15 mouse cellular contexts compared by ENCODE assay signal in genomic region chr7:80214459-80214858, GRCm38 (mm10). TPM values are rescaled to one million over a fixed set of nuclear protein-coding genes. Genes with fewer than 3 reads are reported as not detected.
A peak's percentile ranks its signal among the peaks of the same experiment; 100 is the strongest.
DNase-seq lines count a peak whose midpoint lies in the region; ATAC-seq and TF ChIP-seq lines count a peak whose summit lies in the region.
"Had no signal": no experiment of that assay in that cellular context is flagged by ENCODE, and none has a peak within 500 bp of the region (broad histone marks: within the 10 kb centered on the region; RNA-seq: fewer than 3 reads in every experiment).

No protein-coding gene starts in this region.

- no peaks in the 10 kb centered on the region for H3K27me3 ChIP-seq in liver, embryonic 12.5 days (replicated peaks)
- no peaks in the 10 kb centered on the region for H3K27me3 ChIP-seq in liver, embryonic 15.5 days
- H3K27me3 ChIP-seq: limb, embryonic 13.5 days had no signal

- WGBS in liver, embryonic 12.5 days (ENCODE audit: insufficient replicate concordance), result 83% methylated on average over 8 of the region's 8 CpGs
- 81% methylated on average over 8 of the region's 8 CpGs for WGBS in bone marrow, adult 2 months
- 81% methylated on average over 8 of the region's 8 CpGs for WGBS in liver, embryonic 15.5 days (ENCODE audit: insufficient replicate concordance)

- H3K9ac ChIP-seq in liver, embryonic 12.5 days, result peak overlapping the region; percentile 32; the same call in 1 of the 2 replicates
- H3K9ac ChIP-seq in liver, embryonic 15.5 days, result no peak overlapping the region

- DNase-seq in liver, result no peak
- peak; percentile 46 to 47 for DNase-seq in B cell, adult 2 months
- DNase-seq in embryo, embryonic 11 days, result no peak
- DNase-seq in gastrocnemius, postnatal 36 days, result no peak
- DNase-seq: cerebellum, adult 8-10 months; heart, adult 18-20 months; kidney, adult 8-10 months; kidney, postnatal 4 days; lung, postnatal 14 days; thymus, adult 18-20 months had no signal

- no peak for TF ChIP-seq POLR2A in bone marrow, adult 2 months (IDR thresholded peaks at IDR 0.05; ENCODE audit: borderline replicate concordance, control insufficient read depth, low read depth, low read length)

- no peak for ATAC-seq in liver, embryonic 12.5 days
- no peak for ATAC-seq in liver, embryonic 15.5 days (ENCODE audit: insufficient read depth)

- intact Hi-C loops in gastrocnemius, postnatal 36 days (cut with DNase I), result loop anchor here (2.0 to 10.0 kb wide), 2 partner anchors 74 to 200 kb away; no protein-coding TSS in a partner anchor

- H3K4me2 ChIP-seq in liver, embryonic 12.5 days, result no peak overlapping the region
- no peak overlapping the region for H3K4me2 ChIP-seq in liver, embryonic 15.5 days
- H3K4me2 ChIP-seq: limb, embryonic 13.5 days had no signal

- H3K4me1 ChIP-seq in liver, embryonic 12.5 days, result peaks cover 61% of the 10 kb centered on the region
- peaks cover 10% of the 10 kb centered on the region; the same call in 1 of the 2 replicates for H3K4me1 ChIP-seq in bone marrow, adult 2 months (ENCODE audit: control insufficient read depth, insufficient read depth, low read length)
- H3K4me1 ChIP-seq in liver, embryonic 15.5 days (replicated peaks), result peaks cover 68% of the 10 kb centered on the region

- peak overlapping the region; percentile 78 for H3K27ac ChIP-seq in liver, embryonic 12.5 days
- peak overlapping the region; percentile 15; the same call in 1 of the 2 replicates for H3K27ac ChIP-seq in bone marrow, adult 2 months (ENCODE audit: control insufficient read depth, insufficient read depth, low read depth, low read length, poor library complexity)
- peak overlapping the region; percentile 100 for H3K27ac ChIP-seq in liver, embryonic 15.5 days (replicated peaks)

- no peaks in the 10 kb centered on the region for H3K9me3 ChIP-seq in liver, embryonic 12.5 days (replicated peaks)
- H3K9me3 ChIP-seq in liver, embryonic 15.5 days (replicated peaks), result no peaks in the 10 kb centered on the region
- H3K9me3 ChIP-seq: limb, embryonic 13.5 days had no signal

- no peak overlapping the region for H3K4me3 ChIP-seq in liver, embryonic 12.5 days
- no peak overlapping the region for H3K4me3 ChIP-seq in bone marrow, adult 2 months (replicated peaks; ENCODE audit: control insufficient read depth, low read depth, low read length)
- no peak overlapping the region for H3K4me3 ChIP-seq in liver, embryonic 15.5 days (replicated peaks)
- H3K4me3 ChIP-seq: erythroblast, embryonic 14.5 days; limb, embryonic 13.5 days had no signal

- TF ChIP-seq CTCF in bone marrow, adult 2 months (IDR thresholded peaks at IDR 0.05; ENCODE audit: control insufficient read depth, insufficient read depth, low read length), result no peak

- peaks cover 83% of the 10 kb centered on the region for H3K36me3 ChIP-seq in liver, embryonic 12.5 days
- peaks cover 71% of the 10 kb centered on the region for H3K36me3 ChIP-seq in liver, embryonic 15.5 days (replicated peaks)

RNA-seq across cellular contexts. Expression of gene Cib1, which starts 18.2 kb away (rescaled TPM):
- 97.5 and 99.2 TPM in 2 replicates for polyA plus RNA-seq in liver, embryonic 12.5 days (2016; fragmentation: Nextera tagmentation; extraction: Ambion mirVana)
- polyA plus RNA-seq in bone marrow, adult 2 months (2011; ENCODE audit: insufficient read depth, insufficient read length, low replicate concordance, missing spikeins), result 81.7 and 82.5 TPM in 2 replicates
- polyA plus RNA-seq in liver, embryonic 15.5 days (2015; fragmentation: Nextera tagmentation; extraction: Ambion mirVana), result 84.7 and 85.0 TPM in 2 replicates
- total RNA-seq in gastrocnemius, postnatal 36 days (2021), result 1 to 10 TPM; 4.9 to 8.2 TPM

RNA-seq across cellular contexts. Expression of gene Gdpgp1, which starts 18.2 kb away (rescaled TPM):
- 3.9 and 4.4 TPM in 2 replicates for polyA plus RNA-seq in liver, embryonic 12.5 days (2016; fragmentation: Nextera tagmentation; extraction: Ambion mirVana)
- 1.1 and 1.8 TPM in 2 replicates for polyA plus RNA-seq in bone marrow, adult 2 months (2011; ENCODE audit: insufficient read depth, insufficient read length, low replicate concordance, missing spikeins)
- 2.0 and 2.1 TPM in 2 replicates for polyA plus RNA-seq in liver, embryonic 15.5 days (2015; fragmentation: Nextera tagmentation; extraction: Ambion mirVana)
- total RNA-seq in gastrocnemius, postnatal 36 days (2021), result under 1 TPM; 0.69 to 0.79 TPM

RNA-seq across cellular contexts. Expression of gene Sema4b, which starts 27.8 kb away (rescaled TPM):
- 16.9 and 17.9 TPM in 2 replicates for polyA plus RNA-seq in liver, embryonic 12.5 days (2016; fragmentation: Nextera tagmentation; extraction: Ambion mirVana)
- polyA plus RNA-seq in bone marrow, adult 2 months (2011; ENCODE audit: insufficient read depth, insufficient read length, low replicate concordance, missing spikeins), result 33.7 and 51.6 TPM in 2 replicates
- polyA plus RNA-seq in liver, embryonic 15.5 days (2015; fragmentation: Nextera tagmentation; extraction: Ambion mirVana), result 15.2 and 15.5 TPM in 2 replicates
- 1 to 10 TPM; 1.6 TPM for total RNA-seq in gastrocnemius, postnatal 36 days (2021)

RNA-seq across cellular contexts. Expression of gene Ttll13, which starts 31.7 kb away (rescaled TPM):
- 0.61 and 1.0 TPM in 2 replicates for polyA plus RNA-seq in liver, embryonic 12.5 days (2016; fragmentation: Nextera tagmentation; extraction: Ambion mirVana)
- polyA plus RNA-seq in bone marrow, adult 2 months (2011; ENCODE audit: insufficient read depth, insufficient read length, low replicate concordance, missing spikeins), result not detected in 2 replicates
- polyA plus RNA-seq in liver, embryonic 15.5 days (2015; fragmentation: Nextera tagmentation; extraction: Ambion mirVana), result 0.16 and 0.20 TPM in 2 replicates
- under 1 TPM; 0.17 to 0.33 TPM for total RNA-seq in gastrocnemius, postnatal 36 days (2021)

RNA-seq across cellular contexts. Expression of gene Ngrn, which starts 46.6 kb away (rescaled TPM):
- polyA plus RNA-seq in liver, embryonic 12.5 days (2016; fragmentation: Nextera tagmentation; extraction: Ambion mirVana), result 42.0 and 45.6 TPM in 2 replicates
- polyA plus RNA-seq in bone marrow, adult 2 months (2011; ENCODE audit: insufficient read depth, insufficient read length, low replicate concordance, missing spikeins), result 12.7 and 26.8 TPM in 2 replicates
- polyA plus RNA-seq in liver, embryonic 15.5 days (2015; fragmentation: Nextera tagmentation; extraction: Ambion mirVana), result 25.4 and 28.3 TPM in 2 replicates
- total RNA-seq in gastrocnemius, postnatal 36 days (2021), result 10 to 100 TPM; 16.8 to 20.4 TPM

Comparison
In these comparisons a context has a peak if more than half of its experiments do, and no peak if none do; other contexts are left out.
1. H3K27ac ChIP-seq: peak in every context shown above with its lines; median percentile 100 in liver, embryonic 15.5 days; 78 in liver, embryonic 12.5 days; 15 in bone marrow, adult 2 months.
2. DNase-seq: peak in B cell, adult 2 months (2 of 2); none in liver (single experiment), embryo, embryonic 11 days (single experiment) and gastrocnemius, postnatal 36 days (0 of 2).